Mouse (Mus musculus) G1E (cell line): ENCODE results near the gene Stxbp4.

Source experiments
- CTCF ChIP-seq: IDR thresholded peaks from 2 replicates; pipeline ENCODE4 v1.5.1; 2012; ENCODE audit warnings: low read depth, low read length, inconsistent platforms, mixed read lengths
- GATA1 ChIP-seq: IDR thresholded peaks from 2 replicates; pipeline ENCODE4 v1.6.1; 2012; ENCODE audit warnings: borderline replicate concordance, low read length, inconsistent platforms, mixed read lengths
- POLR2AphosphoS5 ChIP-seq: IDR thresholded peaks from 2 replicates; pipeline ENCODE4 v1.6.1; 2012; ENCODE audit warnings: low read depth, low read length, inconsistent platforms; ENCODE audit not compliant: insufficient replicate concordance
- TAL1 ChIP-seq: conservative IDR thresholded peaks from 2 replicates; pipeline ENCODE4 v1.6.1; 2012; ENCODE audit warnings: low read depth, low read length, inconsistent platforms, mixed read lengths

GRCm38 (mm10) chr11:90498461-90498860 is 139.4 kb downstream of the Stxbp4 start:
- TF ChIP-seq CTCF (no peak), TAL1 (no peak), POLR2AphosphoS5 (no peak), GATA1 (no peak)
